Mouse (Mus musculus) kidney, embryonic 15.5 days (tissue): ENCODE measurements around the gene Lrp10. TPM values are rescaled to one million over a fixed set of nuclear protein-coding genes. Genes with fewer than 3 reads are reported as not detected.

Source experiments
- ATAC-seq: fragments of 200-750 bp; cut with Nextera tagmentation; replicated peaks from 2 replicates; pipeline ENCODE4 v1.8.0; 2017; ENCODE audit warnings: moderate TSS enrichment; ENCODE audit not compliant: low FRiP score
- H3K27ac ChIP-seq: fragments of 300-500 bp; sonication (generic); 2 replicates; pipeline ENCODE4 v1.5.1; 2015; ENCODE audit warnings: mild to moderate bottlenecking, inconsistent platforms
- H3K27me3 ChIP-seq: fragments of 300-500 bp; sonication (generic); 2 replicates; pipeline ENCODE4 v1.6.1; 2015; ENCODE audit warnings: inconsistent platforms
- H3K36me3 ChIP-seq: fragments of 300-500 bp; sonication (generic); 2 replicates; pipeline ENCODE4 v1.6.1; 2015; ENCODE audit warnings: inconsistent platforms
- H3K4me1 ChIP-seq: fragments of 300-500 bp; sonication (generic); 2 replicates; pipeline ENCODE4 v1.6.1; 2015; ENCODE audit warnings: inconsistent platforms
- H3K4me2 ChIP-seq: fragments of 300-500 bp; sonication (generic); 2 replicates; pipeline ENCODE4 v1.6.1; 2015; ENCODE audit warnings: moderate library complexity, mild to moderate bottlenecking, inconsistent platforms
- H3K4me3 ChIP-seq: fragments of 300-500 bp; sonication (generic); replicated peaks from 2 replicates; pipeline ENCODE4 v1.5.1; 2015; ENCODE audit warnings: mild to moderate bottlenecking, inconsistent platforms
- H3K9ac ChIP-seq: fragments of 300-500 bp; sonication (generic); 2 replicates; pipeline ENCODE4 v1.6.1; 2015; ENCODE audit warnings: mild to moderate bottlenecking, inconsistent platforms
- H3K9me3 ChIP-seq: fragments of 300-500 bp; sonication (generic); replicated peaks from 2 replicates; pipeline ENCODE4 v1.6.1; 2016; ENCODE audit warnings: inconsistent platforms
- WGBS: fragments of 180-500 bp; shearing (Covaris S2); methylation state at CpG from one replicate; pipeline ENCODE4 v1.1.7; 2015; ENCODE audit warnings: mixed read lengths; 5-methylcytosine and 5-hydroxymethylcytosine counted together
- polyA plus RNA-seq: library from polyadenylated mRNA; unstranded; fragments of >200 nt; fragmentation: Nextera tagmentation; extraction: Ambion mirVana; gene quantifications from 2 replicates; pipeline ENCODE4 v1.2.1, GENCODE M21; 2015

Gene Lrp10
- polyA plus RNA-seq = 46.8 and 54.6 TPM in 2 replicates

DNA sequence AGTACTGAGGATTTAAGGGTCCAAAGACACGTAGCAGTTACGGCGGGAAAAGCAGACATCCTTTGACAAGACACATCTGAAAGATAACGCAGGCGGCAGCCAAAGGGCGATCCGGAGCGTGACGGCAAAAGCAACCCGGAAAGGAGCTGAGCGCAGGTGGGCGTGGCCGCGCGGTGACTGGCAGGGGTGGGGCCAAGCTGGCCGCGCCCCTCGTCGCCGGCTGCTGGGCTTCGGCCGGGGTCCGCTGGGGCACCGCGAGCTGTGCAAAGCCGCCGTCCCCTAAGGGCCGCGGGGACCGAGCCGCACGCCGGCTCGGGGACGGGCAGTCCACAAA is at the start of gene Lrp10:
TSS of gene Lrp10 (plus strand) at position 179 of the 334 bp plus-strand sequence.
- ATAC-seq = peak; percentile 92
- WGBS = under 1% methylated on average over 35 of the region's 35 CpGs
- Histone ChIP-seq H3K9me3 (no peaks in the 10 kb centered on the region), H3K4me3 (peak within 1 kb of the TSS; percentile 90), H3K27me3 (no peaks in the 10 kb centered on the region), H3K4me2 (peak within 1 kb of the TSS; percentile 77), H3K4me1 (peaks cover 16% of the 10 kb centered on the region), H3K9ac (peak within 1 kb of the TSS; percentile 86), H3K36me3 (peaks cover 34% of the 10 kb centered on the region), H3K27ac (peak within 1 kb of the TSS; percentile 92)

DNA sequence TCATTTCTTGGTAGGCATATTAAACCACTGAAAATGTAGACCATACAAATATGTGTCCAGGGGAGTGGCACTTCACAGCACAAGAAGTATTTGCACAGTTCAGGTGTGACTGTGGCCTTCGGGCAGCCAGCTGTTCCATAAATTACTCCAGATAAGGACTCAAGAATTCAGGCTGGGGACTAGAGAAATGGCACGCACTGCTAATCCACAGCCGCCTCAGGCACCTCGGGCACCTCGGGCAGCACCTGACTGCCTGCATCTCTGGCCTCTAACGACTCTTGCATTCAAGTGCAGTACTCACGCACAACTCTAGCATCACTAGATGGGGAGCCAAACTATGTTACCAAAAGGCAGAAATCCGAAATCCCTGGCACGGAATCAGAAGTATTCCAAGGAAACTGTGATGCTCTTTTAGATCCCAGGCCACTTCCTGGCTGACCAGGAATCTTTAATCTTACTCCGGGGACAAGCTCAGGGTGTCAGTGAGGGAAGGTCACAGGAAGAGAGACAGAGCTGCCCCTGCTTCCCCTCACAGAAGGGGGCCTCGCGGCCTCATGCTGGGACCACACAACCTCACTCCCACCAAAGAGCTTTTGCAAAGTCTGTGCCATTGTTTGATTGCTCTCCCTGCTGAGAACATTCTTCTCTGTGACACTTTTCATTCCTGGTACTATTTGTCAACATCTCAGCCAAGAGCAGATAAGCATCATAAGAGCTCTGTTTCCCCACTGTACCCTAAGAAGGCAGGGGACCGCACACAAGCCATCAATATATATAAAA is 48.5 kb upstream of the Lrp10 start:
- no peak overlapping the region for H3K4me3 ChIP-seq
- 26% methylated on average over 13 of the region's 13 CpGs for WGBS
- no peak for ATAC-seq
- H3K27ac ChIP-seq = no peak overlapping the region
- no peaks in the 10 kb centered on the region for H3K9me3 ChIP-seq
- H3K4me1 ChIP-seq = peaks cover 45% of the 10 kb centered on the region
- no peak overlapping the region for H3K4me2 ChIP-seq
- no peaks in the 10 kb centered on the region for H3K36me3 ChIP-seq
- no peak overlapping the region for H3K9ac ChIP-seq
- 0 out of 2 replicates have a peak, but pooled peaks cover 4% of the 10 kb centered on the region for H3K27me3 ChIP-seq

DNA sequence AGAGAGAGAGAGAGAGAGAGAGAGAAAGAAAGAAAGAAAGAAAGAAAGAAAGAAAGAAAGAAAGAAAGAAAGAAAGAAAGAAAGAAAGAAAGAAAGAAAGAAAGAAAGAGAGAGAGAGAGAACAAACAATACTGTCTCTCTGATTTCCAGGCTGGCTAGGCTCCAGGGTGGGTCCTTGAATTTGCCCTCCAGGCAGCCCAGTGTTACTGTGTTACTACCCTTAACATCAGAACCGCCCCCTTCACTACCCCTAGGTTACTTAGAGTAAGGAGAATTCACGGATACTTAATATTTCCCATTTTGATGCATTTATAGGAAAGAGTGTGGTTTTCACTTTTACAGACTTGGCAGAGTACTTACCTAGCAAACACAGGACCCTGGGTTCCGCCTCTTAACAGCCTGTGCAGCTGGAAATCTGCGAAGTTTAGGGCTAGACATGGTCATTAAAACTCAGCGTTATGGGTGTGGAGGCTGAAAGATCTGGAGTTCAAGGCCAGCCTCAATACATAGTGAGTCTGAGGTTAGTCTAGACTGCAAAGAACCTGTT is 47.6 kb upstream of the Lrp10 start:
- 63% methylated on average over 5 of the region's 5 CpGs for WGBS

DNA sequence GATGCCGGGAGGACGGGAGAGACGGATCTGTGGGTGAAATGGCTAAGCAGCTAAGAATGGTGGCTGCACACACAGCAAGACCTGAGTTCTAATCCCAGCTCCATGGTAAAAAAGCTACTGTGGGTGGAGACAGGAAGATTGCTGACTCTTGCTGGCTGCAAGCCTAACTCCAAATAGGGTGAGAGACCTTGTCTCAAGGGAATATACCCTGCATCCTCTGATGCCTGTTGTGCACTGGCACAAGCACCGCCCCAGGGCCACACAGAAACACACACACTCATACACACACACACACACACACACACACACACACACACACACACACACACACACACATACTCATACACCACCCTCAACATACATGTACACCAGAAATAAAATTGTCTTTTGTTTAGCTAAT is 47.1 kb upstream of the Lrp10 start:
- Histone ChIP-seq H3K9ac (no peak overlapping the region), H3K9me3 (no peaks in the 10 kb centered on the region), H3K4me1 (peaks cover 38% of the 10 kb centered on the region), H3K27me3 (0 out of 2 replicates have a peak, but pooled peaks cover 4% of the 10 kb centered on the region), H3K27ac (no peak overlapping the region), H3K4me3 (no peak overlapping the region), H3K36me3 (no peaks in the 10 kb centered on the region), H3K4me2 (peak overlapping the region; percentile 44)
- WGBS = 79% methylated on average over 4 of the region's 4 CpGs
- no peak for ATAC-seq

More for the DNA sequence above, 47.6 kb upstream of the Lrp10 start:
- H3K4me1 ChIP-seq = peaks cover 38% of the 10 kb centered on the region
- H3K4me3 ChIP-seq = no peak overlapping the region
- no peaks in the 10 kb centered on the region for H3K36me3 ChIP-seq
- no peak for ATAC-seq
- H3K9me3 ChIP-seq = no peaks in the 10 kb centered on the region
- no peak overlapping the region for H3K9ac ChIP-seq
- no peak overlapping the region for H3K27ac ChIP-seq
- 0 out of 2 replicates have a peak, but pooled peaks cover 4% of the 10 kb centered on the region for H3K27me3 ChIP-seq
- no peak overlapping the region for H3K4me2 ChIP-seq

DNA sequence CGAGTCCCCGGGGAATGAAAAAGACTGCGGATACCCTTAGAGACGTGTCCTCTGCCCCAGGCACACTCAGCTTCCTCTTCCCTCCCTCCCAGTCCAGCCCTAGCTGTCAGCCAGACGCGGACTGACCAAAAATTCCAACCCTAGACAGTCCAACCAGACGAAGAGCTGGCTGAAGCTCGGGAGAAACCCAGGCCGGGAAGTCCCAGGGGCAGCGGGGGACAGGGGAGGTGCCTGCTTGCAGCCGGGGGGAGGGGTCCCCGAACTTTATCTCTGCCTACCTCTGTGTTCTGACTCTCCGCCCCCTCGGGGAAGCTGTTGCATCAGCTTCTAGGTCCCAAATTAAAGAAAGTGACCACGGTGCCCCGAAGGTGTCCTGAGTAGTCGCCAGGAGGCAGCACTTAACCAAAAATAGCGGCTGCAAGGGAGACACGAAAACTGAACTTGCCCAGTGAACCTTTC is 46.3 kb upstream of the Lrp10 start, which contains the start of gene Slc7a7:
TSS of gene Slc7a7 (minus strand) at position 158 of the 459 bp plus-strand sequence.
- Histone ChIP-seq H3K9me3 (no peaks in the 10 kb centered on the region), H3K36me3 (no peaks in the 10 kb centered on the region), H3K9ac (0 out of 2 replicates have a peak within 1 kb of the TSS, but pooled peaks have one; percentile 16), H3K4me3 (peak within 1 kb of the TSS; percentile 21), H3K4me2 (peak within 1 kb of the TSS; percentile 44), H3K27ac (no peak within 1 kb of the TSS), H3K4me1 (peaks cover 38% of the 10 kb centered on the region), H3K27me3 (0 out of 2 replicates have a peak, but pooled peaks cover 4% of the 10 kb centered on the region)
- ATAC-seq = 0 out of 2 replicates have a peak, but pooled peaks have one; percentile 26
- WGBS = 6% methylated on average over 19 of the region's 19 CpGs

DNA sequence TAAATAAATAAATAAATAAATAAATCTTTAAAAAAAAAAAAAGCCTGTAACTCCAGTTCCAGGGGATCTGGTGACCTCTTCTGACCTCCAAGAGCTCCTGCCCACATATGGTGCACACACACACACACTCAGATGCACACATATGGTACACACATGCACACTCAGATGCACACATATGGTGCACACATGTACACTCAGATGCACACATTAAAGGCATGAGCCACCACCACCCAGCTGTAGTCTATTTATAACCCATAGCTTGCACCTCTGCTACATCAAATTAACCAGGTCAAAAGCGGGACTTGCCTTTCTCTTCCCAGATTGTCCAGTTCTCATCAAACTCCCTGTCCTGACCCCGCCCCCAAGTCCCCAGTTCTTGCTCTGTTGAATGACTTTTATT is 42.9 kb upstream of the Lrp10 start:
- H3K27ac ChIP-seq = no peak overlapping the region
- ATAC-seq = no peak
- H3K36me3 ChIP-seq = no peaks in the 10 kb centered on the region
- no peak overlapping the region for H3K4me3 ChIP-seq
- no peaks in the 10 kb centered on the region for H3K27me3 ChIP-seq
- no peak overlapping the region for H3K4me2 ChIP-seq
- peaks cover 15% of the 10 kb centered on the region for H3K4me1 ChIP-seq
- H3K9me3 ChIP-seq = no peaks in the 10 kb centered on the region
- WGBS = 74% methylated on average over 2 of the region's 2 CpGs
- H3K9ac ChIP-seq = no peak overlapping the region

DNA sequence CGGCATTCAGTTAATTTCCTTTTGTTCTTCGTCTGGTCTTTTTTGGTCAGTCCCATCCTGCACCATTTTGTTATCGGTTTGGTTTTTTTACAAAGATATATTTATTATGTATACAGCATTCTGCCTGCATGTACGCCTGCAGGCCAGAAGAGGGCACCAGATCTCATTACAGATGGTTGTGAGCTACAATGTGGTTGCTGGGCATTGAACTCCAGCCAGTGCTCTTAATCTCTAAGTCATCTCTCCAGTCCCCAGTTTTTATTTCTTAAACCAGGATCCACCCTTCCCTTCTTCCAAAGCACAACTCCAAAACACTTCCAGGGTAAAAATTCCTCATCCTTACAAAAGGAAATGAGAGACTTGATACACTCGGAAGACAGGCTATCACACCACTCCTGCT is 40.5 kb upstream of the Lrp10 start:
- H3K9ac ChIP-seq = no peak overlapping the region
- H3K36me3 ChIP-seq = peaks cover 3% of the 10 kb centered on the region
- H3K27ac ChIP-seq = no peak overlapping the region
- peaks cover 16% of the 10 kb centered on the region for H3K4me1 ChIP-seq
- no peaks in the 10 kb centered on the region for H3K27me3 ChIP-seq
- H3K4me3 ChIP-seq = no peak overlapping the region
- H3K9me3 ChIP-seq = no peaks in the 10 kb centered on the region
- no peak overlapping the region for H3K4me2 ChIP-seq
- 64% methylated on average over 5 of the region's 5 CpGs for WGBS
- ATAC-seq = no peak

DNA sequence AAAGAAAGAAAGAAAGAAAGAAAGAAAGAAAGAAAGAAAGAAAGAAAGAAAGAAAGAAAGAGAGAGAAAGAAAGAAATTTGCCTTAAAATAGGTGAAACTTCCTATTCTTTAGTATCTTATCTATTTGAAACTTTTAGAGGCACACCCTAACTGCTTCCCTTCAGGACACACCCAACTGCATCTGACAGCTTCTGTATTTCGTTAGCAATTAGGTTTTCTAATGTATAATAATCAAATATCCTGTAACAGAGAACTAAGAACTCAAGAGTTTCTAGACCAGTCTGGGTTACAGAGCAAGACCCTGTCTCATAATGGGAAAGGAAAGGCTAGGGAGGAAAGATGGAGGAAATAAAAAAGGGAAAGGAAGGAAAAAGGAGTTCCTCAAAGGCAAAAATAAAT is 39.3 kb upstream of the Lrp10 start:
- 80% methylated on average over 1 of the region's 1 CpGs for WGBS
- Histone ChIP-seq H3K9ac (no peak overlapping the region), H3K4me3 (no peak overlapping the region), H3K27ac (no peak overlapping the region), H3K9me3 (no peaks in the 10 kb centered on the region), H3K4me1 (peaks cover 26% of the 10 kb centered on the region), H3K27me3 (no peaks in the 10 kb centered on the region), H3K4me2 (no peak overlapping the region), H3K36me3 (peaks cover 15% of the 10 kb centered on the region)
- no peak for ATAC-seq

DNA sequence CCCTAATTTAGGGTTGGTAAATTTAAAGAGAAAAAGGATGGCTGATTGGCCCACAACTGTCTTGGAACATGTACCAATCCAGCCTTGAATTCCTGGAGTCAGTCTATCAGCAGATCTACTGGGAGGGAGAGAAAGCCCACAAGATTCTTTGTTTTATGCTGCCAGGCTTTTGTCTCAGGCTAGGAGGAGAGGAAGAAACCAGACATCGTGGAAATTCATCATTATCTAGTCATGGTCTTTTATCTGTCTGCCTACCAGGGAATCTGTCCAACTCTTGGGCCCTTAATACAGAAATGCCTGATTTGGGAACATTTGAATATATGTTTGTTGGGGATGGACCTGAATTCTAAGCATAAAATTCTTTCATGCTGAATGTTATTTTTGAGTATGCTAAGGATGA is 38.4 kb upstream of the Lrp10 start:
- H3K4me2 ChIP-seq = peak overlapping the region; percentile 65
- 82% methylated on average over 1 of the region's 1 CpGs for WGBS

DNA sequence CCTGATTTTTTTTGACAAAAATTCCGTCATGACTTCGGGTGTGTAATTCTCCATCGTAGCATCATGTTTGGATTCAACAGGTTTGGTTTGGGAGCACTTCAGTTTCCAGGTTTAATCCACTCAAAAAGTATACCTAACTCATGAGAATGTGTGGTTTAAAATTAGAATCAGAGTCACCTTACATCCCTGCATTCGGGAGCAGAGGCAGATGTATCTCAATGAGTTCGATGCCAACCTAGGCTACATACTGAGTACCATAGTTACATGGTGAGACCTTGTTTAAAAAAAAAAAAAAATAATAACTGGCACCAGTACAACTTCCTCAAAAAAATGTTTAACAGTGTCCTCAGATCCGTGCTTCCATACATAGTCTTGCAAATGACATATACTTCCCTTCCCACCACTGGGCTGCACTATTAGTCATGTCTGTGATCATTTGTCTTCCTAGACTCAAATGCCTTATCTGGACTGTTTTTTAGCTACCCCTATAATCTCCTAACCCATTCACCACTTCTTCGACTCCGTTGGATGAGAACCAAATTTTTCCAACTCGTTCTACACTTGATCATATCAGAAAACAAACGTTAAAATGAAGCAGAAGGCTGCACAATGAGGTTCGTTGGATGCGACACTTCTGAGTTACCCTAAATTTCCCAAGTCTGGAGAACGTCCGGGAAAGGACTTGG is 37.8 kb upstream of the Lrp10 start:
- H3K4me1 ChIP-seq = peaks cover 41% of the 10 kb centered on the region
- peak overlapping the region; percentile 65 for H3K4me2 ChIP-seq
- peaks cover 21% of the 10 kb centered on the region for H3K36me3 ChIP-seq
- peak overlapping the region; percentile 98 for H3K4me3 ChIP-seq
- WGBS = 33% methylated on average over 14 of the region's 14 CpGs
- H3K9ac ChIP-seq = peak overlapping the region; percentile 85
- no peak for ATAC-seq
- no peaks in the 10 kb centered on the region for H3K27me3 ChIP-seq
- H3K9me3 ChIP-seq = no peaks in the 10 kb centered on the region
- H3K27ac ChIP-seq = peak overlapping the region; percentile 95

More for the DNA sequence above, 38.4 kb upstream of the Lrp10 start:
- Histone ChIP-seq H3K9ac (no peak overlapping the region), H3K36me3 (peaks cover 21% of the 10 kb centered on the region), H3K4me1 (peaks cover 35% of the 10 kb centered on the region), H3K27me3 (no peaks in the 10 kb centered on the region), H3K27ac (no peak overlapping the region), H3K4me3 (0 out of 2 replicates have a peak overlapping the region, but pooled peaks have one; percentile 98), H3K9me3 (no peaks in the 10 kb centered on the region)
- ATAC-seq = no peak

DNA sequence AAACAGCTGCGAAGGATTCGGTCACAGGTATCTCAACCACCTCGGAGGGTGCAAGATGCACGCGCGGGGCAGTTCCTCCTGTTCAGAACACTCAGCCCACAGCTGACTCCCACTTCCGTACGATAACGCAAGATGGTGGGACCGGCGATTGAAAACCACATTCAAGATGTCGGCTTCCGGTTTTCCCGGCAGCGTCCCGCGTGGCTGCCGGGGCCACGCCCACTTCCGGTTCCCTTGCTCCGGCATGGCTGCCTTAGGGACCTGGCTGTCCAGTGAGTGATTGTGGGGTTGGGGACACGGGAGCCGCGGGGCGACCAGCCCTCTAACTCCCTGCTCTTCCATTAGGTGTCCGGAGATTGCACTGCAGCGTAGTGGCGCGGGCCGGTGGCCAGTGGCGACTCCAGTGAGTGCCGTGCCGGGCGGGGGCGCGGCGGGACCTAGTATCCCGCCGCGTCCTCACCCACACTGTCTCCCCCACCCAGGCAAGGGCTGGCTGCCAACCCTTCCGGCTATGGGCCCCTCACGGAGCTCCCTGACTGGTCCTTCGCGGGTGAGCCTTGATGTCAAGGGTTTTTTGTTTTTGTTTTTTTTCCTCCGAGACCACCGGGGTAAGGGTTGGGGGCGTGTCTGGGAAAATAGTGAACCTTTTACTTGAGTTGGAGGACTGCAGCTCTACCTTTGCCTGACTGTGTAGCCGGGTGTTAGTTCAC is 37.1 kb upstream of the Lrp10 start, which contains the start of gene Mrpl52:
TSS of gene Mrpl52 (plus strand) at position 221 of the 710 bp plus-strand sequence.
- peak; percentile 68 for ATAC-seq
- Histone ChIP-seq H3K9ac (peak within 1 kb of the TSS; percentile 85), H3K4me3 (peak within 1 kb of the TSS; percentile 98)

More for the DNA sequence above, 37.1 kb upstream of the Lrp10 start, which contains the start of gene Mrpl52:
- Histone ChIP-seq H3K27me3 (no peaks in the 10 kb centered on the region), H3K9me3 (no peaks in the 10 kb centered on the region), H3K4me2 (peak within 1 kb of the TSS; percentile 65), H3K4me1 (peaks cover 42% of the 10 kb centered on the region), H3K36me3 (peaks cover 21% of the 10 kb centered on the region), H3K27ac (peak within 1 kb of the TSS; percentile 95)
- under 1% methylated on average over 48 of the region's 48 CpGs for WGBS
